Mouse (Mus musculus) gastrocnemius, adult 2 months (tissue): ENCODE data around the gene Gstk1. TPM values are rescaled to one million over a fixed set of nuclear protein-coding genes. Genes with fewer than 3 reads are reported as not detected.

Experiments used
- DNase-seq: peaks from one replicate; pipeline ENCODE4 v3.0.0; 2022
- H3K27ac ChIP-seq: fragments of 200-600 bp; 2 replicates; pipeline ENCODE4 v1.8.1; 2022; ENCODE audit warnings: mild to moderate bottlenecking
- H3K4me3 ChIP-seq: fragments of 200-600 bp; 2 replicates; pipeline ENCODE4 v1.8.1; 2022; ENCODE audit warnings: mild to moderate bottlenecking, moderate library complexity
- CTCF ChIP-seq: fragments of 200-600 bp; IDR thresholded peaks from 2 replicates; pipeline ENCODE4 v1.8.1; 2022; ENCODE audit warnings: antibody characterized with exemption, mild to moderate bottlenecking, moderate library complexity
- intact Hi-C: fragments of 180-260 bp; cut with DNase I; formaldehyde crosslinking; loops from one replicate; pipeline ENCODE4 v1.15.1; 2025
- total RNA-seq, 2 experiments: library from RNA; stranded (reverse); gene quantifications; 2 replicates each; pipeline ENCODE4 v1.2.3; 2021

Gene Gstk1
- total RNA-seq, 2 experiments from 2014 or later, result 36.9 to 64.3 TPM

DNA sequence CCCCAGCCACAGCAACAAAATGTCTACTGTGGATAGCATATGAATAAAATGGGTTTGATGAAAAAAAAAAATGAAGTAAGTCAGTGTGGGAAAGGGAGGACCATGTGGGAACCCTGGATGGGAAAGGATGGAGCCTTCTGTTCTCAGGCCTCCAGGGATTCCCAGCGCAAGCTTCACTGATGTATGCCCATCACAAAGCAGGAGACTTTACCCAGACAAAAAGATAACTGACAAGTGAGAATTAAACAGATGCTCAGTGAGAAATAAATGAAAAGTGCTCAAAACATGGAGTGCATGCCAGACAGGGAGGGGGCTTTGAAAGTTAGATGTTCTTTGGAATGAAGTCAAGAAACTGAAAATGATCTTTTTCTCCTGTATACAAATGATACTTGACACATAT is 2.2 kb downstream of the Gstk1 start:
- Histone ChIP-seq H3K4me3 (no peak overlapping the region), H3K27ac (no peak overlapping the region)
- intact Hi-C loops, result loop anchor here (1.0 kb wide), 1 partner anchor 16 kb away; the partner anchor contains the start of gene Casp2
- no peak for TF ChIP-seq CTCF
- no peak for DNase-seq

GRCm38 (mm10) chr6:42251791-42252190 is 6.1 kb downstream of the Gstk1 start:
- no peak overlapping the region for H3K4me3 ChIP-seq
- no peak overlapping the region for H3K27ac ChIP-seq
- no peak for DNase-seq
- intact Hi-C loops, result no loop called here
- no peak for TF ChIP-seq CTCF

GRCm38 (mm10) chr6:42253103-42253502 is 7.4 kb downstream of the Gstk1 start:
- no peak for TF ChIP-seq CTCF
- DNase-seq, result peak; percentile 27
- no peak overlapping the region for H3K27ac ChIP-seq
- no peak overlapping the region for H3K4me3 ChIP-seq
- intact Hi-C loops, result no loop called here

- DNase-seq, result peak; percentile 69
- intact Hi-C loops, result loop anchor here (2.0 kb wide), 1 partner anchor 31 kb away; no protein-coding TSS in a partner anchor
- Histone ChIP-seq H3K4me3 (no peak overlapping the region), H3K27ac (no peak overlapping the region)
- TF ChIP-seq CTCF, result peak; percentile 73
Measured at GRCm38 (mm10) chr6:42257303-42257863, 11.6 kb downstream of the Gstk1 start.

- Histone ChIP-seq H3K4me3 (no peak overlapping the region), H3K27ac (no peak overlapping the region)
- DNase-seq, result no peak
- intact Hi-C loops, result loop anchor here (10.0 kb wide), 1 partner anchor 384 kb away; the partner anchor contains the start of gene Tcaf2
- no peak for TF ChIP-seq CTCF
Measured at GRCm38 (mm10) chr6:42260430-42260829, 14.7 kb downstream of the Gstk1 start.

- DNase-seq, result no peak
- no peak within 1 kb of the TSS for H3K27ac ChIP-seq
- H3K4me3 ChIP-seq, result peak within 1 kb of the TSS; percentile 40
- no peak for TF ChIP-seq CTCF
- intact Hi-C loops, result loop anchor here (10.0 kb wide), 1 partner anchor 383 kb away; the partner anchor contains the start of gene Tcaf2
Measured at GRCm38 (mm10) chr6:42261524-42262170, 15.9 kb downstream of the Gstk1 start, which contains the start of gene Tmem139. Gene Tmem139, plus strand, starts transcription at chr6:42261970.

DNA sequence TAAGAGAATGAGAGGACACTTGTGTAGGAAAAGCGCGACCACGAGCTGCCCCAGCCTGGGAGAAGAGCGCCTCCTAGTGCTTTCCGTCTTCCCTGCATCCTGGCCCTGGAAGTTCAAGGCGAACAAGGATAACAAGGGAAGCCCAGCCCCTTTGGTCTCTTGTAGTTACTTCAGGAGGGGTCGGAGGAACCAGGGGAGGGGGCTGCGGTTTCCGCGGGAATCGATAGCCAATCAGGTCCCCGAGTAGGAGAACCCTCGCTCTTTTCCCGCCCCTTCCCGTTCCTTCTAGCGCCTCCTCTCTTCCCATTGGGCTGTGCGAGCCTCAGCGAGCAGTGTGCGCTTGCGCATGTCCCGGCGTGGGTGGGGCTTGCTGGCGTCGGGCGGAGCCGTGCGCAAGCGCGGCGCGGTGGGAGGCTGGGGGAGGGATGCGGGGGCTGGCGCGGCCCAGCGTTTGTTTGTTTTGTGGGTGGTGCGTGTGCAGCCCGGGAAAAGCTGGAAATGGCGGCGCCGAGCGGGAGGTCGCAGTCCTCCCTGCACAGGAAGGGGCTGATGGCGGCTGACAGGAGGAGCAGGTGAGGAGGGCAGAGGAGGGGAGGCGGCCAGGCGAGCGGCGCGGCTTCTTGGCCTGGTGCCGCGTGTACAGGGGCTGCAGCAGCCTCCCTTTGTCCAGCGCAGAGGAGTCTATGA is 19.0 kb downstream of the Gstk1 start, which contains the start of gene Casp2:
Casp2 (plus strand) TSS at position 360 of the 687 bp plus-strand sequence.
- DNase-seq, result peak; percentile 99
- Histone ChIP-seq H3K27ac (peak within 1 kb of the TSS; percentile 97), H3K4me3 (peak within 1 kb of the TSS; percentile 77)
- peak; percentile 99 for TF ChIP-seq CTCF
- intact Hi-C loops, result loop anchor here (1.0 to 10.0 kb wide), 3 partner anchors 16 to 380 kb away; partner anchors contain the start of gene Tcaf2

DNA sequence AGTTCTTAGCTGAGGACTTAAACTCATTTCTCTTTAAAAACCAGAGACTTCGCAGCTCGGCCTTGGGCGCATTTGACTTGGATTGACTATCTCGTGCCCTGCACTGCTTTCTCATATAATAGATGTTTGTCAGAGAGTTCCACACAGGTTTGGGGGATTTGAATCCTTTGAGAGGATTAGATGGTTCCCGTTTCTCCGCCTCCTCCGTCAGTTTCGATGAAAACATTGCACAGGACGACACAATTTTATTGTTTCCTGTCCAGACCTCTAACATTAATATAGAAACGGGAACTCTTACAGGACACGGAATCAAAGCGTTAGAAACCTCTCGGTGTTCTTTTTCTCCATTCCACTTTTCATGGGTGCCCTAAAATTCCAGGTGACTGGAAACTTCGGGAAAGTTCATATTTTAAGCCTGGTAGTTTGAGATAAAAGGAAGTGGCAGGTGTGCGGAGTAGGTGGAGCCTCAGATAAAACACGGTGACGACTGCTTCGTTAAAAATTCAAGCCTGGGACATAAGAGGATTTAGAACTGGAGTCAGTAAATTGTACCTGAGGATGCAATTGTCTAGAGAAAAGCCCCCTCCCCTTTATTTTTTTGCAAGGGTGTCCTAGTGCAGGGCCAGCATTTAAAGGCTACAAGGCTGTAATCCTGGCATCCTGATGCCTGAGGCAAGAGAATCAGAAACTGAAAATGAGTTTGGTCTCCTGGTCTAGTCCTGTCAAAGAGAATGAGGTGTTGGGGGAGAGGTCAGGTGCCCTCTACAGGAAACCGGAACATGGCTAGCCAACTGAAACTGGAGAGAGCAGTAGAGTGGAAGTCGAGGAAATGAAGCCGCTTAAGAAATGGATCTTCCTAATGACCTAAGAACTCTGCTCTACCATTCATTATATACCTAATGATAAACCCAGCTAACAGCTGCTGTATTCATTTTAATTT is 19.9 kb downstream of the Gstk1 start:
- no peak for TF ChIP-seq CTCF
- intact Hi-C loops, result loop anchor here (10.0 kb wide), 1 partner anchor 379 kb away; the partner anchor contains the start of gene Tcaf2
- no peak for DNase-seq
- Histone ChIP-seq H3K4me3 (peak overlapping the region; percentile 77), H3K27ac (peak overlapping the region; percentile 97)

- peak overlapping the region; percentile 82 for H3K27ac ChIP-seq
- intact Hi-C loops, result no loop called here
- no peak for TF ChIP-seq CTCF
- DNase-seq, result no peak
- H3K4me3 ChIP-seq, result no peak overlapping the region
Measured at GRCm38 (mm10) chr6:42270817-42271216, 25.1 kb downstream of the Gstk1 start.

- Histone ChIP-seq H3K4me3 (no peak overlapping the region), H3K27ac (peak overlapping the region; percentile 24; the same call in 1 of the 2 replicates)
- no peak for TF ChIP-seq CTCF
- intact Hi-C loops, result no loop called here
- DNase-seq, result no peak
Measured at GRCm38 (mm10) chr6:42276151-42276550, 30.4 kb downstream of the Gstk1 start.

DNA sequence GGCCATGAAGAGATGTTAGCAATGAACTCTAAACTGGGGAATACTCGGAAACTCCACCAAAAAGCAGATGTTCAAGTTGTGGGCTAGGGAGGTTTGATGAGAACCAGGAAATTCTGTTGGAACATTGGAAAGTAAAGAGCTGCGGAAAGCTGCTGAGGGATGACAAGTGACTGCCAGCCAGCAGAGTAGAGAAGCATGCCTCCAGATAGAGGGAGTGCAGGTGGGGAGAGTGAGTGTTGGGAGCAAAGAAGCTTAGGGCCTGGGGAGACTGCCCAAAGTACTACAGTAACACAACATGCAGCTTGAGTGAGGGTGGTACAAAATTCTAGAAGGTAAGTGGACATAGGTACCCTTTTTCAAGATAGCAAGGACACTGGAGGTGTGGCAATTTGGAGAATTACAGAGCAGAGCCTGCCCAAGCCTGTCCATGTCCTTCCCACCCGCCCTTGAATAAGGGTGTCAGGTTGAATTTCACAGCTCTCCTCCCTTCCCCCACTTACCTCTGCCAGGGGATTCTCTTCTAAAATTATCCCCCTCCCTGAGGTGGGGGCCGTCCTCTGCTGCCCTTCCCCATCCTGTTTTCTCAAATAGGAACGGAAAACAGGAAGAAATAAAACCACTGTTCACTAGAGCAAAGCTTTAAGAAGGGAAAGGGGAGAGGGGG is 37.3 kb downstream of the Gstk1 start:
- H3K27ac ChIP-seq, result peak overlapping the region; percentile 92
- intact Hi-C loops, result no loop called here
- peak overlapping the region; percentile 57 for H3K4me3 ChIP-seq
- TF ChIP-seq CTCF, result peak; percentile 8; the same call in 1 of the 2 replicates
- DNase-seq, result peak; percentile 71
